Mouse (Mus musculus) hindbrain, embryonic 16.5 days (tissue): ENCODE measurements at regions not wholly inside any gene's neighbourhood (a gene's known extent, or its start where the extent isn't known, plus 50 kb on each side); places are given as distances from the start of the nearest gene placed in this dataset.
"Not testable (repeated sequence)": the region's sequence is repeated elsewhere in the genome, so short reads cannot be mapped to it uniquely, and the experiment has no call there.

Experiments used
- ATAC-seq: fragments of 200-750 bp; cut with Nextera tagmentation; 2 replicates; pipeline ENCODE4 v1.8.0; 2017; ENCODE audit warnings: moderate TSS enrichment, moderate library complexity
- H3K27ac ChIP-seq: fragments of 300-500 bp; sonication (generic); 2 replicates; pipeline ENCODE4 v1.5.1; 2014; ENCODE audit warnings: low read depth, mild to moderate bottlenecking, control low read depth, low read length, moderate library complexity
- H3K27me3 ChIP-seq: fragments of 300-500 bp; sonication (generic); replicated peaks from 2 replicates; pipeline ENCODE4 v1.6.1; 2014; ENCODE audit warnings: low read length; ENCODE audit not compliant: control insufficient read depth, insufficient read depth
- H3K36me3 ChIP-seq: fragments of 300-500 bp; sonication (generic); 2 replicates; pipeline ENCODE4 v1.6.1; 2014; ENCODE audit warnings: mild to moderate bottlenecking, low read length, moderate library complexity, mixed read lengths; ENCODE audit not compliant: control insufficient read depth, insufficient read depth
- H3K4me1 ChIP-seq: fragments of 300-500 bp; sonication (generic); 2 replicates; pipeline ENCODE4 v1.6.1; 2014; ENCODE audit warnings: low read depth, low read length; ENCODE audit not compliant: control insufficient read depth, insufficient read depth
- H3K4me2 ChIP-seq: fragments of 300-500 bp; sonication (generic); 2 replicates; pipeline ENCODE4 v1.6.1; 2014; ENCODE audit warnings: mild to moderate bottlenecking, low read length, control low read depth, moderate library complexity
- H3K4me3 ChIP-seq: fragments of 300-500 bp; sonication (generic); 2 replicates; pipeline ENCODE4 v1.5.1; 2014; ENCODE audit warnings: mild to moderate bottlenecking, low read length, control low read depth, moderate library complexity
- H3K9ac ChIP-seq: fragments of 300-500 bp; sonication (generic); 2 replicates; pipeline ENCODE4 v1.6.1; 2014; ENCODE audit warnings: low read depth, mild to moderate bottlenecking, control low read depth, low read length, moderate library complexity
- H3K9me3 ChIP-seq: fragments of 300-500 bp; sonication (generic); 2 replicates; pipeline ENCODE4 v1.6.1; 2014; ENCODE audit warnings: mild to moderate bottlenecking, low read length, moderate library complexity; ENCODE audit not compliant: control insufficient read depth
- WGBS: fragments of 180-500 bp; shearing (Covaris S2); extraction: QIAGEN DNeasy Blood & Tissue Kit; methylation state at CpG from one replicate; pipeline ENCODE4 v1.1.7; 2014; 5-methylcytosine and 5-hydroxymethylcytosine counted together

GRCm38 (mm10) chr13:57061074-57061473 is 165.3 kb upstream of the Trpc7 start:
- H3K4me2 ChIP-seq = no peak overlapping the region
- H3K4me1 ChIP-seq = peaks cover 16% of the 10 kb centered on the region
- no peak overlapping the region for H3K4me3 ChIP-seq
- H3K27me3 ChIP-seq = no peaks in the 10 kb centered on the region
- ATAC-seq = peak; percentile 82
- no peaks in the 10 kb centered on the region for H3K9me3 ChIP-seq
- H3K27ac ChIP-seq = peak overlapping the region; percentile 64
- no peaks in the 10 kb centered on the region for H3K36me3 ChIP-seq
- 38% methylated on average over 7 of the region's 7 CpGs for WGBS
- H3K9ac ChIP-seq = peak overlapping the region; percentile 41

- H3K4me2 ChIP-seq = no peak overlapping the region
- WGBS = 48% methylated on average over 15 of the region's 15 CpGs
- no peaks in the 10 kb centered on the region for H3K9me3 ChIP-seq
- H3K36me3 ChIP-seq = no peaks in the 10 kb centered on the region
- H3K9ac ChIP-seq = no peak overlapping the region
- peak; percentile 51; the same call in 1 of the 2 replicates for ATAC-seq
- H3K4me3 ChIP-seq = no peak overlapping the region
- no peaks in the 10 kb centered on the region for H3K27me3 ChIP-seq
- no peak overlapping the region for H3K27ac ChIP-seq
- H3K4me1 ChIP-seq = peaks cover 24% of the 10 kb centered on the region
Measured at GRCm38 (mm10) chr13:57056786-57057185, 161.0 kb upstream of the Trpc7 start.

GRCm38 (mm10) chr13:57055409-57056195 is 159.8 kb upstream of the Trpc7 start:
- peak overlapping the region; percentile 8; the same call in 1 of the 2 replicates for H3K9ac ChIP-seq

GRCm38 (mm10) chr13:57053361-57053760 is 157.6 kb upstream of the Trpc7 start:
- H3K27me3 ChIP-seq = no peaks in the 10 kb centered on the region
- no peak overlapping the region for H3K27ac ChIP-seq
- no peaks in the 10 kb centered on the region for H3K36me3 ChIP-seq
- WGBS = 82% methylated on average over 4 of the region's 4 CpGs
- no peak overlapping the region for H3K4me3 ChIP-seq
- no peak for ATAC-seq
- no peaks in the 10 kb centered on the region for H3K9me3 ChIP-seq
- peaks cover 17% of the 10 kb centered on the region for H3K4me1 ChIP-seq
- no peak overlapping the region for H3K4me2 ChIP-seq
- no peak overlapping the region for H3K9ac ChIP-seq

More at GRCm38 (mm10) chr13:57055409-57056195, 159.8 kb upstream of the Trpc7 start:
- Histone ChIP-seq H3K27ac (peak overlapping the region; percentile 54), H3K36me3 (no peaks in the 10 kb centered on the region), H3K4me2 (peak overlapping the region; percentile 5; the same call in 1 of the 2 replicates), H3K27me3 (no peaks in the 10 kb centered on the region), H3K4me1 (peaks cover 17% of the 10 kb centered on the region), H3K4me3 (no peak overlapping the region), H3K9me3 (no peaks in the 10 kb centered on the region)
- 29% methylated on average over 12 of the region's 12 CpGs for WGBS
- ATAC-seq = peak; percentile 64; the same call in 1 of the 2 replicates

GRCm38 (mm10) chr13:57046130-57046529 is 150.3 kb upstream of the Trpc7 start:
- not testable (repeated sequence) for H3K4me2 ChIP-seq, H3K9me3 ChIP-seq, H3K9ac ChIP-seq, H3K27me3 ChIP-seq, H3K27ac ChIP-seq, H3K4me1 ChIP-seq, ATAC-seq, H3K36me3 ChIP-seq, H3K4me3 ChIP-seq
- 26% methylated on average over 6 of the region's 9 CpGs for WGBS

- Histone ChIP-seq H3K27ac (no peak overlapping the region), H3K4me2 (no peak overlapping the region), H3K4me3 (no peak overlapping the region), H3K9ac (no peak overlapping the region), H3K27me3 (no peaks in the 10 kb centered on the region), H3K4me1 (no peaks in the 10 kb centered on the region), H3K9me3 (peaks cover 5% of the 10 kb centered on the region), H3K36me3 (no peaks in the 10 kb centered on the region)
- WGBS = 85% methylated on average over 8 of the region's 8 CpGs
- no peak for ATAC-seq
Measured at GRCm38 (mm10) chr13:57044455-57044854, 148.7 kb upstream of the Trpc7 start.

- no peak for ATAC-seq
- peaks cover 5% of the 10 kb centered on the region for H3K9me3 ChIP-seq
- H3K4me3 ChIP-seq = no peak overlapping the region
- H3K27ac ChIP-seq = no peak overlapping the region
- H3K4me1 ChIP-seq = no peaks in the 10 kb centered on the region
- H3K27me3 ChIP-seq = no peaks in the 10 kb centered on the region
- H3K36me3 ChIP-seq = no peaks in the 10 kb centered on the region
- WGBS = 82% methylated on average over 15 of the region's 15 CpGs
- no peak overlapping the region for H3K4me2 ChIP-seq
- no peak overlapping the region for H3K9ac ChIP-seq
Measured at GRCm38 (mm10) chr13:57043316-57043974, 147.7 kb upstream of the Trpc7 start.

- Histone ChIP-seq H3K27ac (no peak overlapping the region), H3K36me3 (no peaks in the 10 kb centered on the region), H3K4me3 (no peak overlapping the region), H3K4me1 (no peaks in the 10 kb centered on the region), H3K9me3 (peaks cover 5% of the 10 kb centered on the region), H3K4me2 (no peak overlapping the region), H3K9ac (no peak overlapping the region), H3K27me3 (no peaks in the 10 kb centered on the region)
- no peak for ATAC-seq
- 79% methylated on average over 5 of the region's 5 CpGs for WGBS
Measured at GRCm38 (mm10) chr13:57042514-57042913, 146.7 kb upstream of the Trpc7 start.

- no peak overlapping the region for H3K27ac ChIP-seq
- no peak overlapping the region for H3K4me2 ChIP-seq
- H3K4me3 ChIP-seq = no peak overlapping the region
- no peaks in the 10 kb centered on the region for H3K36me3 ChIP-seq
- 67% methylated on average over 4 of the region's 4 CpGs for WGBS
- no peak overlapping the region for H3K9ac ChIP-seq
- no peaks in the 10 kb centered on the region for H3K9me3 ChIP-seq
- no peaks in the 10 kb centered on the region for H3K27me3 ChIP-seq
- no peaks in the 10 kb centered on the region for H3K4me1 ChIP-seq
- no peak for ATAC-seq
Measured at GRCm38 (mm10) chr13:57032871-57033270, 137.1 kb upstream of the Trpc7 start.
